Mouse (Mus musculus) urinary bladder, adult 2 months (tissue): Measurements from ENCODE around the gene Ckmt1. TPM values are rescaled to one million over a fixed set of nuclear protein-coding genes. Genes with fewer than 3 reads are reported as not detected.
"Not testable (repeated sequence)": the region's sequence is repeated elsewhere in the genome, so short reads cannot be mapped to it uniquely, and the experiment has no call there.

Experiments
- DNase-seq: peaks from one replicate; pipeline ENCODE4 v3.0.0; 2022; ENCODE audit warnings: low spot score
- polyA plus RNA-seq: library from polyadenylated mRNA; depleted of rRNA; stranded (reverse); fragments of >200 nt; gene quantifications from 2 replicates; pipeline ENCODE4 v1.2.3, GENCODE M21; 2012; rRNA removed

Ckmt1 gene
- 64.1 and 65.3 TPM in 2 replicates for polyA plus RNA-seq

GRCm38 (mm10) chr2:121357494-121357893 lies at the start of gene Ckmt1:
Ckmt1 (plus strand) TSS chr2:121357714.
- DNase-seq = no peak

DNA sequence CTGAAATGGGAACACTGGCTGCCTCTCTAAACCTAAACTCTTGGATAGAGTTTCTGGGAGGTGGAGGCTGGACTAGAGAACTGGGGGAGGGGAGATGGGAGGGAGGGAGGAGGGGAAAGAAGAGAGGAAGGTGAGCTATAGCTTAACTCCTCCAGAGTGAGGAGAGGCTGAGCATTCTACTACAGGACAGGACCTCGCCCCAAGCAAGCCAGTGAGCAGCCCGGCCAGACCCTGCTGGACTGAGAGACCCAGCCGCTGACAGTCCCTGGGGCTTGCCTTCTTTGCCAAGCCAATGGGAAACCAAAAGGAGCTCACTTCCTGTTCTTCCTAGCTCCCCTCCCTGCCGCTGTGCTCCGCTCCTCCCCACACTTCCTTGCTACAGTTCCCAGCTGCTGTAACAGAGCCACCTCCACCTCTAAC lies 48.5 kb upstream of the Ckmt1 start:
- no peak for DNase-seq

DNA sequence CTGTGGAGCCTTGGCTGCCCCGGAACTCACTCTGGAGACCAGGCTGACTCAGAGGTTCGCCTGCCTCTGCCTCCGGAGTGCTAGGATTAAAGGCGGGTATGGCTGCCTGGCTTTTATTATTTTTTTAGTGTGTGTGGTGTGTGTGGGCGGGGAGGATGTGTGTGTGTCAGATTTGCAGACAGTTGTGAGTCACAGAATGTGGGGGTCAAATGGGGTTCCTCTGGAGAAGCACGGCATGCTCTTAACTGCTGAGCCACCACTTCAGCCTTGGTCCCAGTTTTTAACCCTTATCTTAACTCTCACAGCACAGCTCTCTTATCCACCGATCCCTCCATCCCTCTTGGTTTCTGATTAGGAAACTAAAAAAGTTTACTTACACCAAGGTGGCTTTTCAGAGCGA lies 41.2 kb upstream of the Ckmt1 start:
- DNase-seq = no peak

- DNase-seq = no peak
These were observed 34.5 kb upstream of the Ckmt1 start for GRCm38 (mm10) chr2:121323041-121323440.

DNA sequence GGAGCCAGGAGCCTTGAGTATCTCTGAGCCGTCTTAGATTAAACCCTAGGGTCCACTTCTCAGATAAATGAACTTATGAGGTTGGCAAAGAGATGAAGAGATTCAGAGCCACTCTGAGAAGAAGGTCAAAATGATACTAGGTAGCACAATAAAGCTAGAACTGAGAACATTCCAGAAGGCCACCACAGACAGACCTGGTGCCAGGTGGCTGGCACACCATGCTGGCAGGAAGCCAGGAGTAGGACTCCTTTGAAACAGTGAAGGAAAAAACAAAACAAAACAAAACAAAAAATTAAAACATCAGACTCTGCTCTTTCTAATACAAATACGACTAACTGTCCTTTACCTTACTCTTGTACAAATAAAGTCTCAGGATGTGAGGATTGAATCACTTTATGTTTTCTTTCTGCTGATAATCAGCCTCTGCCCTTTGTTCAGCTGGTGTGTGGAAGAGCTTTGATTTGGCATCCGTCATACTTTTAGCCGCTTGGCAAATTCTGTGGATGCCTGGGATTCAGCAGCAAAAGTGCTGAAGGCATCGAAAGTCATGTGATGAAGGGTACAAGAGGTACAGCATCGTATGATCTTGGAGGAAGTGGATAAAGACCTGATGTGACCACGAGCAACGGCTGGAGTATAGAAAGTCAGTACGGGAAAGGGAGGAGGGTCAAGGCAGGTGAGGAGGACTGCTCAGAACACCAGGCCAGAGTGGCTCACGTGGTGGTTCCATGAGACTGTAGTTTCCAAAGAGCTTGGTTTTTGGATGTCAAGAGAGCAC lies 33.6 kb upstream of the Ckmt1 start:
- DNase-seq = no peak

- DNase-seq = no peak
These were observed 28.0 kb upstream of the Ckmt1 start for GRCm38 (mm10) chr2:121329492-121329891.

DNA sequence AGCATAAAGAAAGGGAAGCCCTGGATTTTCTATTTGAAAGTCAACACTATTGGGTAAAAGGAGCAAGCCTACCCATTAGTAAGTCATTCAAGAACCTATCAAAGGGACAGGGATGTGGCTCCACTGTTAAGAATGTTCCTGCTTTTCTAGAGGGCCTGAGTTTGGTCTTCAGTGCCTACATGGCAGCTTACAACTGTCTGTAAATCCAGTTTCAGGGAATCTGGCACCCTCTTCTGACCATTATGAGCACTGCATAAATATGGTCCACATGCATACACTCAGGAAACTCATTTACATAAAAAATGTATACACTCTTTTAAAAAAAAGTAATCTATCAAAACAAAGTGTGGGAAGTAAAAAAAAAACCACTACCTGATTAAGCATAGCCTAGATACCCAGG lies 18.5 kb upstream of the Ckmt1 start:
- DNase-seq = no peak

DNA sequence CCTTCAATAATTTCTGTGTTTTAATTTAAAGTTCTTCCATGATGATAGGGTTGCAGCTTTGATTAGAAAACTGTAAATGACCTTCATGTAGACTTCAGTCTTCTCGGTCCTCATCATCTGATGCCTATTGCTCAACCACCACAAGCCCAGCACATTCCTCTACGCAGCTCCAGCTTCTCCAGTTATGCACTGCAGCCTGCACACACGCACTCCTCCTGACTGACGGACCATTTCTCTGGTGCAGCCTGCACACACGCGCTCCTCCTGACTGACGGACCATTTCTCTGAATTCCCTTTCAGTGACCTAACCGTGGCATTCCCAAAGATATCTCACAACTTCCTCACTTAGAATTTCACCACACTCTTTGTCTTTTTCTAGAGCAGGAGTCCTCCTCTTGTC lies 4.4 kb upstream of the Ckmt1 start:
- DNase-seq = no peak

- no peak for DNase-seq
These were observed 3.1 kb upstream of the Ckmt1 start for GRCm38 (mm10) chr2:121354378-121354777.

DNA sequence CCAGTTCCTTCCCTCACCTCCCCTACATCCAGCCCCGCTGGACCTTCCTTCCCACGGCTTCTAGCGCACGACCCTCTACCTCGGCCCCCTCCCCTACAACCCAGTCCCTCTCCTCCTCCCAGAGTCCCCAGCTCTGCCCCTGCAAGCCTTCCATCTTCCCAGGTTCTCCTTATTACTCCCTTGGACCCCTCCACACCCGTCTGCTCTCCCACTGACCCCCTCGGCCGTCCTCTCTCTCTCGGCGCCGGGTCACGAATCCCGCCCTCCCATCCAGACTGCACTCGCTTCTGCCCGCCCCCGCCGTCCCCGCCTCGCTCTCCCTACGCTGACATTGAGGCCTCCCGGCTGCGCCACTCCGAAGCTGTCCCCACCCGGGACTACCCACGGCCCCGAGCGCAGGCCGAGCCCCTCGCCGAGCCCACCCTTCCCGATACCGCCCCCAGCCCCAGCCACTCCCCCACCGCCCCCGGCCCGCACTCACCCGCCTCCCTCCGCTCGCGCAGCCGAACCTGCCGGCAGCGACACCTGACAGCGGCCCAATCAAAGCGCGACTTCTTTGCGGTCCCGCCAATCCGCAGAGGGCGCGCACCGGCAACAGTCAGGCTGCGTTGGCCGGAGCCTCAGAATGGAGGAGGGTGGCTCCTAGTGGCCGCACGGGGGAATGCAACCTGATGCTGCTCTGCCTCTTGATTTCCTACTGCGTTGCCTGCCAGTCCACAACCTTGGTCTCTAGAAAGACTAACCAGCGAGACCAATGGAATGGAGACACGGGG lies 2.5 kb upstream of the Ckmt1 start, which contains the start of gene Ppip5k1:
Gene Ppip5k1, minus strand, starts transcription at position 577 of the 773 bp plus-strand sequence.
- peak; percentile 92 for DNase-seq

DNA sequence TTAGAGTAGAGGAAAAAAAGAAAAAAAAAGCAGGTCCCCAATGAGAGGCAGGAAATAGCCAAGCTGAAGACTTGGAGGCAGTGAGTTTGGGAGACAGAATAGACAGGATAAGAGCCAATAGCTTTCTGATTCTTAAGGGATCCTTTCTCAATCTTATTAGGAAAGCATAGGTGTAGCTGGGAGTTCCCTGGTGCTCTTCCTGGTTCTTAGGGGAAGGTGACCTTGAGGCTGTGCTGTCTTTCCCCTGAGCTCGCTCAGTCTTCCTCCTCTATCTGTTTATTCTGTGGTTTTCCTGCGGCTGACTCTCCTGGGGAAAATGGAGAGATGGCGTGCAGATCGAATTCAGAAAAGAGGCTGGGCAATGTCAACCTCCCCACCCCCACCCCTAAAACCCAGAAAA lies 447 bp downstream of the Ckmt1 start:
- DNase-seq = no peak

DNA sequence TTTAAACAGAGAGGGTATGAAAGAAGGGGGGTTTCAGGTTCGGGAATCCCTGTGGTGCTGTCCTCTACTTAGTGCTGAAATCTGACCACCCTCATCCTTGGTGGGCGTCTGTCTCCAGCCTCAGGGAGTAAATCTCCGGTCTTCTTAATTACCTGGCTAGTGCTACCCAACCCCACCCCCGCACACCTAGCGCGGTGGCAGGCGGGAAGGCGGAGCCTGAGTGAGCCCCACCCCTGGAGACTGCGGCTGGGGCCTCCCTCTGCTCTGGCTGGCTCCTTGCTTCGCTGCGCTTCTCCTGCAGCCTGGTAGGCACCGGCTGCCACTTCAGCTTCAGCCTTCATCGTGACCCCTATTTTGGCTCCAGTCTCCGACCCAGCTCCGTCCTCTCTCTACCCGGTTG lies 867 bp downstream of the Ckmt1 start:
- peak; percentile 54 for DNase-seq

DNA sequence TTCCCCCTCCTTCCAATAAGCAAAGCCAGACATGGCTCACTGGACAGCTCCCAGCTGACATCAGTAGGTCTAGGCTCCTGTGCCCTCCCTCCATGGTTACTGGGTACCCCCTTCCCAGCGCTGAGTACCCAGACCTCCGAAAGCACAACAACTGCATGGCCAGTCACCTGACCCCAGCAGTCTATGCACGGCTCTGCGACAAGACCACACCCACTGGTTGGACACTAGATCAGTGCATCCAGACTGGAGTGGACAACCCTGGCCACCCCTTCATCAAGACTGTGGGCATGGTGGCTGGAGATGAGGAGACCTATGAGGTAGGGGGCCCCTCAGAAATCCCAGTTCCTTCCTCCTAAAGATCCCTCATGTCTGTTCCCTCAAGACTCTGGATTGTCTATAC lies 1.9 kb downstream of the Ckmt1 start:
- no peak for DNase-seq

DNA sequence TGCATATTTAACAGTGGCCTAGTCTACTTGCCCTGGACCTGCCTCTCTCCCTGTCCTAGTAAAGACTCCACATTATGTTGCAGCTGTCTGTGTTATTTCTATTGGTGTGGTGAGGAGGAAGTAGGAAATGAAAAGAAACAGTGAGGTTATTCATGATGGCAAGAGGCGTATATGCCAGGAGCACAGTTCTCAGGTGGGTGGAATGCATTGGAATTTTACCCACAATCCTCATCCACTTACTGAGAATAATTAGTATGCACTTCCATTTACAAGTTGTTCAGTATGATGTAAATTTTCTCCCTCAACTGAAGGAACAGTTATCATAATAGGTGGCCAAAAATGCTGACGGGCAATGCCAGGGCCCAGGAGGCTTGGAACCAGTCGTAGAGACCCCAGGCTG lies 6.1 kb downstream of the Ckmt1 start:
- no peak for DNase-seq

DNA sequence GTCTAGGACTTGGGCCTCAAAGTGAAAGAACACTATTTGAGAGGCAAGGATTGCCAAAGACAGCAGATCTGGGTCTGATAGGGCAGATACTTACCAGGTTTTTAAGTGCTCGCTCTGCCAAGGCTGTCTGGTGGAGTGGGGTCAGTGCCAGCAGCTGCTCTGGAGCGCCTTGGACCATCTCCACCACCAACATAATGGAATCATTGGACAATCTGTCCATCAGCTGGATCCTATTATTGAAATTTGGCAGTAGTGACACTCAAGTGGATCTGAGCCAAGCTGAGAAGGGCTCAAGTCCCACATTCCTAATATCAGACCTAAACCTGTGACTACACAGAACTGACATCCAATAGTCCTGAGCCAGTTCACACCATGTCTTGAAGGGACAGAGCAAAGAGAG lies 11.3 kb downstream of the Ckmt1 start:
- DNase-seq = no peak

DNA sequence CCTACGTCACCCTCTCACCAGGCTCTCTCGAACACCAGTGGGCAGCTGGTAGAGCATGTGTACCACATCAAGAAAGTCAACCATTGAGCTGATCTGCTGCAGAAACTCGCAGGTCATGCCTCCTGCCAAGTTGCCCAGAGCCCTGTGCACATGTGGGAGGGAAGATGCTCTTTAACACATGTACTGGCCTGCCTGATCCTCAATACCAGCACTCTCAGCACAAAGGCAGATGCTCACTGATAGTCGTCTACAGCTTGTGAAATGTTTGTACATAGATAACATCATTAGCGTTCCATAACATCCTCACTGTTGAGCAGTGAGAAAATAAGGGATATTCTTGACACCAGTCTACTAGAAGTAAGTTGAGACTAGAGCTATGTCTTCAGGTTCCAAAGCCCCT lies 13.4 kb downstream of the Ckmt1 start:
- DNase-seq = no peak

DNA sequence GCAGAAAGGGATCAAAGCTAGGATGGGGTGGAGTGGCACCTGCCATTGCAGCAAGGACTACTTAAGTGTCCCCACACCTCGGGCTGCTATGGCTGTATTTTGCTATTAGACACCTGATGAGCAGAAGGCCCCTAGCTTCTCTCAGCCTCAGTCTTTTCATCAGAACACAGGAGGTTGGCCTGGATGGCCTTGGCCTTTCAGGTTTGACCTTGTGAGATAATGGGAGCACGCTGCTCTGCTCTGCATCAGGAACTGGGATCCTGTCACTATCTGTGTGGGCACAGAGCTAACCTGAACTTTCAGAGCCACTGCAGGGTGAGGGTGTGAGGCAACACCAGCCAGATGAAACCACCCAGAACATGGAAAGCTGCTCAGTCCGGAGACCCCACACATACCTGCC lies 14.8 kb downstream of the Ckmt1 start:
- DNase-seq = no peak

DNA sequence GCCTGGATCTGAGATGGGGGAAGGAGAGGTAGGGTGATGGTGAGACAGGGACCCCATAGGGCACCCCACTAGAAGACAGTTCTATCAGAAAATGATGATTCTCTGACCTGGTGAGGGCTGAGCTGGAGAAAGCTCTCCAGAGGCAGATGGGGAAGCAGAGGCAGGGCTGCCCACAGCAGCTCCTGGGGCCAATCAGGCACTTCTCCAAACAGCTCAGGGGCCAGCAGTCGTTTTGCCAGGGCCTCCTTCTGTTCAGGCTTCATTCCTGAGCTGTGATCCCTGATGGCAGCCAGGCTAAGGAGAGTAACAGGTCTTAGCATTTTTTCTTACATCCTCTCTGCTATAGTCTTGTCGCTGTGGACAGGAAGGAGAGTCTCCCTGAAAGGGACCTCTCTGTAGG lies 17.3 kb downstream of the Ckmt1 start:
- no peak for DNase-seq

DNA sequence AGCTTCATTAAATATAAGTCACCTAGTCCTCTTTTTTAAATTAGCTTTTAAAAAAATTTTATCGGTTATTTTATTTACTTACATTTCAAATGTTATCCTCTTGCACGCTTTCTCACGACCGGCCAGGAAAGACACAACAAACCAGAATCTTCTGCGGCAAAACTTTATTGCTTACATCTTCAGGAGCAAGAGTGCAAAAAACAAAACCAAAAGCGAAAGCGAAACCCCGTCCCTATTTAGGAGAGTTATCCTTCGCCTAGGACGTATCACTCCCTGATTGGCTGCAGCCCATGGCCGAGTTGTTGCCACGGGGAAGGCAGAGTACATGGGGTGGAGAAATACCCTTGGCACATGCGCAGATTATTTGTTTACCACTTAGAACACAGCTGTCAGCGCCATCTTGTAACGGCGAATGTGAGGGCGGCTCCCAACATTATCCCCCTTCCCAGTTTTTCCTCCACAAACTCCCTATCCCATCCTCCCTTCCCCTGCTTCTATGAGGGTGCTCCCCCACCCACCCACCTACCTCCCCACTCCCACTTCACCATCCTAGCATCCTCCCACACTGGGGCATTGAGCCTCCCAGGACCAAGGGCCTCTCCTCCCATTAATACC lies 29.6 kb downstream of the Ckmt1 start, which contains the start of gene Strc:
Gene Strc, minus strand, starts transcription at position 208 of the 615 bp plus-strand sequence.
- not testable (repeated sequence) for DNase-seq

DNA sequence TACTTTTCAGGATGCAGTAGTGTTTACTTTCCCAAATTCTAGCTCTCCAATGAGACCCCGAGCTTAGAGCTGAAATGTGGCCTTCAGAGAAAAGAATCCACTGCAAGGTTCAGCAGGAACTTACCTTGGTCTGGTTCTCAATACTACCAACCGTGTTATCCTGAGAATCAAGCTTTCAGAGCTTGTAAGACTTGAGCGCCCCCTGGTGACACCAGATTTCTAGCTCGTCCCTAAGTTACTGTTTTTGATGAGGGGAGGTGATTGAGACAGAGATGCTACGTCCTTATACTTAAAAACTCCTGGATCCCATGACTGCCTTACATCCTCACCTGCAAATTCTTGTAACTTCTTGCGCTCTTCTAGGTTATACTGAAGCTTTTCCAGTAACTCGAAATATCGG lies 39.1 kb downstream of the Ckmt1 start:
- peak; percentile 50 for DNase-seq

DNA sequence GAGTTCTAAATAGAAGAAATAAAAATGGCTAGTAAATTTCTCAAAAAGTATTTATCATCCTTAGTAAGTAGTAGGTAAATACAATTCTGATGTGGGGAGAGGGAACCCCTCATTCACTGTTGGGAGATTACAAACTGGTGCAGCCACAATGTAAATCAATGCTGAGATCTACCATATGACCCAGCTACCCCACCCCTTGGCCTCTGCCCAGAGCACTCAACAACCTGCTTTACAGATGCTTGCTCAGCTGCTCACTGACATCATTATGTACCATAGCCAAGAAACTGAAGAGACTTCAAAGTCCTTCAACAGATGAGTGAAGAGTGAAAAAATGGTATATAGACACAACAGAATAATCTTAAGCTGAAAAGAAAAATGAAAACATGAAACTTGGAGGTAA lies 45.8 kb downstream of the Ckmt1 start:
- DNase-seq = no peak

GRCm38 (mm10) chr2:121408160-121408559 lies 50.6 kb downstream of the Ckmt1 start:
- DNase-seq = peak; percentile 26
